Mouse (Mus musculus): ENCODE results near the gene Them7. TPM values are rescaled to one million over a fixed set of nuclear protein-coding genes. Genes with fewer than 3 reads are reported as not detected.

The Them7 gene
- polyA plus RNA-seq, 1 experiment from 2014 or later: 21.3 TPM

GRCm38 (mm10) chr2:105333976-105334713, 110.0 kb downstream of the Them7 start:
- peak; percentile 84 for DNase-seq (ENCODE audit: low spot score)
- no peaks in the 10 kb centered on the region for H3K9me3 ChIP-seq (replicated peaks; ENCODE audit: low read length)
- no peak overlapping the region for H3K4me3 ChIP-seq (replicated peaks; ENCODE audit: low read depth, low read length)
- H3K27ac ChIP-seq: no peak overlapping the region
- peak; percentile 71 for ATAC-seq (replicated peaks; ENCODE audit: low FRiP score, low read depth)
- no peak overlapping the region for H3K4me2 ChIP-seq (ENCODE audit: low read length)
- H3K36me3 ChIP-seq (ENCODE audit: insufficient read depth, low read length): no peaks in the 10 kb centered on the region
- TF ChIP-seq CTCF (IDR thresholded peaks at IDR 0.05; ENCODE audit: low read depth): peak; percentile 92
- 39% methylated on average over 10 of the region's 10 CpGs for WGBS
- no peaks in the 10 kb centered on the region for H3K27me3 ChIP-seq (ENCODE audit: insufficient read depth, low read length)
- no peak overlapping the region for H3K9ac ChIP-seq (ENCODE audit: low read depth, low read length)
- peaks cover 11% of the 10 kb centered on the region; the same call in 1 of the 2 replicates for H3K4me1 ChIP-seq (replicated peaks; ENCODE audit: insufficient read depth, low read length)

DNA sequence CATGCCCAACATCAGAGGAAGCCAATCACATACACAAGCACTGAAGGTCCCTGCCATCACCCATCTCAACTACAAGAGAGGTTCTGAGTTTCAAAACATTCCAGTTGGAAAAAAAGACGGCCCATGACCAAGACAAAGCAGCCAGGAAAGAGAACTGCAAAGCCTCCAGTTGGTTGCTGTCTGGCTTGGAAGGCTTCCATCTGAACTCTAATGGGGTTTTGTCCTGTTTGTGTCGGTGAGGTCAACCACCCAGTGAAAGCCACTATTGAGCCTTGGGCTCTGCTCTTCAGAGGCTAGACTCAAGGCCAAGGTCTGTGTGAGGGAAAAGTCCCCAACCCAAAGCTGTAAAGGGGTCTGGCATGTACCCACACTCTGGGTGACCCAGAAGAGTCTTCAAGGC, 111.5 kb downstream of the Them7 start:
- Histone ChIP-seq H3K4me1 (replicated peaks; ENCODE audit: insufficient read depth, low read length) (peaks cover 11% of the 10 kb centered on the region; the same call in 1 of the 2 replicates), H3K36me3 (ENCODE audit: insufficient read depth, low read length) (no peaks in the 10 kb centered on the region), H3K9me3 (replicated peaks; ENCODE audit: low read length) (no peaks in the 10 kb centered on the region), H3K9ac (ENCODE audit: low read depth, low read length) (no peak overlapping the region), H3K27me3 (ENCODE audit: insufficient read depth, low read length) (no peaks in the 10 kb centered on the region), H3K4me3 (replicated peaks; ENCODE audit: low read depth, low read length) (no peak overlapping the region), H3K27ac (no peak overlapping the region), H3K4me2 (ENCODE audit: low read length) (no peak overlapping the region)
- DNase-seq (ENCODE audit: low spot score) (no peak), ATAC-seq (replicated peaks; ENCODE audit: low FRiP score, low read depth) (no peak)
- TF ChIP-seq CTCF (IDR thresholded peaks at IDR 0.05; ENCODE audit: low read depth): no peak
- 59% methylated on average over 2 of the region's 2 CpGs for WGBS

DNA sequence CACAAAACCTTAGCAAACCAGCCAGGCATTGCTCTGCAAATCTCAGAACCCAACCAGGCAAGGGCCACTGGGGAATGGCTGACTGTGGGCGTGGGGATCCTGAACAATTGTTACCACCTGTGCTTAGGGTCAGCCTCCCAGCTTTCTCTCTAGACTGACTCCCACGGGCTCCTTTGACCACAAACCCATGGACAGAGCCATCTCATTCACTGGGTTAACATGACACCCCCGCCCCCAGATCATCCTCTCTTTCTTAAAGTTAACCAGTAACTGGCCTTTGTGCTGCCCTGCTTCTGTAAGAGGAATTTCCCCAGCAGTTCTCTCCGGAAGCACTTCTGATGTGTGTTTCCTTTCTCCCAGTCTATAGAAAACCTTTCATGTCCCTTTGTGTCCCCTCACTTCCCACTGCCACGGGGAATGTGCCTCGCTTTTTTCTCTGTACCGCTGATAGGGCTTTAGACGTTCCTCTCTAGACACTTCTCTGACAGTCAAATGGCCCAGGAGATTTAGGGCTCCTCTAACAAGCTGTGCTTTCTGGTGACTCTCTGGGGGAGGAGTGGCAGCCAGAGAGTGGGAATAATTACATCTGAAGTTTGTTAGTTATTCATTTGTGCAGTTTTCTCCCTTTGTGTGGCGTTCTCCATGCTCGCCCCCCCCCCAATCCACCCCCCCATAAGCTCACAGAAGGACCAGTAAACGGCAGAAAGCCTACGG, 112.4 kb downstream of the Them7 start:
- no peak for TF ChIP-seq CTCF (IDR thresholded peaks at IDR 0.05; ENCODE audit: low read depth)
- Histone ChIP-seq H3K9ac (ENCODE audit: low read depth, low read length) (no peak overlapping the region), H3K4me2 (ENCODE audit: low read length) (peak overlapping the region; percentile 32), H3K4me3 (replicated peaks; ENCODE audit: low read depth, low read length) (no peak overlapping the region), H3K27ac (peak overlapping the region; percentile 60; the same call in 1 of the 2 replicates), H3K9me3 (replicated peaks; ENCODE audit: low read length) (no peaks in the 10 kb centered on the region), H3K4me1 (replicated peaks; ENCODE audit: insufficient read depth, low read length) (peaks cover 11% of the 10 kb centered on the region; the same call in 1 of the 2 replicates), H3K36me3 (ENCODE audit: insufficient read depth, low read length) (no peaks in the 10 kb centered on the region), H3K27me3 (ENCODE audit: insufficient read depth, low read length) (no peaks in the 10 kb centered on the region)
- DNase-seq (ENCODE audit: low spot score): peak; percentile 79
- WGBS: 11% methylated on average over 12 of the region's 12 CpGs
- peak; percentile 84 for ATAC-seq (replicated peaks; ENCODE audit: low FRiP score, low read depth)

DNA sequence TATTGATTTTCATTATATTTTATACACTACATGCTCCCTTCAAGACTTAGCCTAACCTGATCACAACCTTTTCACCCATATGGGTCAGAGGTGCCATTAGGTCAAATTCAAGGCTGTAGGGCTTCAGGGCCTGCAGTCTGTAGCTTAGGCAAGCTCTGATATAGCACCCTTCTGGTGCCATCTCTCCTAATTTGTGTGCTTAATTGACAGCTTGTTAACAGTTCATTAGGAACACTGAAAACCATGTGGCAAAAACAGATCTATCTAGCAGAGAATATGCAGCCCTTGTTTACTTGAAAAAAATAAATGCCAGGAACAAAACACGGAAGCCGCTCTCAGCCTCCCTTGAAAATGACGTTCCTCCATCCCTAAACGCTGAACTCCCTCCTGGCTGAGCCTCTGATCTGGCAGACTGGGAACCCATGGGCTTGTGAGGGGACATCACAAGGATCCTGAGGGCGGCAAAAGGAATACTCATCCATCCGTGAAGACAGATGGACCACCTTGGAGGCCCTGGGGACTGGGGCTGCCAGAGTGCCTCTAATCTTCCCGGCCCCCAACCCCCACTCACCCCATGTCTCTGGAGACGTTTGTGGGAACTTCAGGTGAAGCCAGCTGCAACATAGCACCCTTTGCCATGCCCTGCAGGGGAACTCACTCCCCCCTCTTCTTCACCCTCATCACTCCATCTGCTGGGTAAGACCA, 113.2 kb downstream of the Them7 start:
- 32% methylated on average over 8 of the region's 8 CpGs for WGBS
- TF ChIP-seq CTCF (IDR thresholded peaks at IDR 0.05; ENCODE audit: low read depth): no peak
- Histone ChIP-seq H3K4me1 (replicated peaks; ENCODE audit: insufficient read depth, low read length) (peaks cover 11% of the 10 kb centered on the region; the same call in 1 of the 2 replicates), H3K27me3 (ENCODE audit: insufficient read depth, low read length) (no peaks in the 10 kb centered on the region), H3K9me3 (replicated peaks; ENCODE audit: low read length) (no peaks in the 10 kb centered on the region), H3K4me2 (ENCODE audit: low read length) (no peak overlapping the region), H3K9ac (ENCODE audit: low read depth, low read length) (no peak overlapping the region), H3K27ac (peak overlapping the region; percentile 5; the same call in 1 of the 2 replicates), H3K4me3 (replicated peaks; ENCODE audit: low read depth, low read length) (no peak overlapping the region), H3K36me3 (ENCODE audit: insufficient read depth, low read length) (no peaks in the 10 kb centered on the region)
- no peak for DNase-seq (ENCODE audit: low spot score)
- ATAC-seq (replicated peaks; ENCODE audit: low FRiP score, low read depth): no peak

GRCm38 (mm10) chr2:105339993-105340392, 115.9 kb downstream of the Them7 start:
- peak; percentile 49 for TF ChIP-seq CTCF (IDR thresholded peaks at IDR 0.05; ENCODE audit: low read depth)
- 62% methylated on average over 3 of the region's 3 CpGs for WGBS
- ATAC-seq (replicated peaks; ENCODE audit: low FRiP score, low read depth): no peak

GRCm38 (mm10) chr2:105348886-105349285, 124.8 kb downstream of the Them7 start:
- Histone ChIP-seq H3K36me3 (ENCODE audit: insufficient read depth, low read length) (no peaks in the 10 kb centered on the region), H3K4me3 (replicated peaks; ENCODE audit: low read depth, low read length) (no peak overlapping the region), H3K27me3 (ENCODE audit: insufficient read depth, low read length) (no peaks in the 10 kb centered on the region), H3K9me3 (replicated peaks; ENCODE audit: low read length) (no peaks in the 10 kb centered on the region), H3K27ac (no peak overlapping the region), H3K9ac (ENCODE audit: low read depth, low read length) (no peak overlapping the region), H3K4me1 (replicated peaks; ENCODE audit: insufficient read depth, low read length) (no peaks in the 10 kb centered on the region), H3K4me2 (ENCODE audit: low read length) (no peak overlapping the region)
- DNase-seq (ENCODE audit: low spot score) (no peak), ATAC-seq (replicated peaks; ENCODE audit: low FRiP score, low read depth) (no peak)
- TF ChIP-seq CTCF (IDR thresholded peaks at IDR 0.05; ENCODE audit: low read depth): no peak
- WGBS: 81% methylated on average over 6 of the region's 6 CpGs

More at GRCm38 (mm10) chr2:105339993-105340392, 115.9 kb downstream of the Them7 start:
- no peaks in the 10 kb centered on the region for H3K36me3 ChIP-seq (ENCODE audit: insufficient read depth, low read length)
- no peak overlapping the region for H3K27ac ChIP-seq
- DNase-seq (ENCODE audit: low spot score): peak; percentile 43
- no peak overlapping the region for H3K4me3 ChIP-seq (replicated peaks; ENCODE audit: low read depth, low read length)
- peaks cover 11% of the 10 kb centered on the region; the same call in 1 of the 2 replicates for H3K4me1 ChIP-seq (replicated peaks; ENCODE audit: insufficient read depth, low read length)
- H3K27me3 ChIP-seq (ENCODE audit: insufficient read depth, low read length): no peaks in the 10 kb centered on the region
- H3K9ac ChIP-seq (ENCODE audit: low read depth, low read length): no peak overlapping the region
- no peak overlapping the region for H3K4me2 ChIP-seq (ENCODE audit: low read length)
- H3K9me3 ChIP-seq (replicated peaks; ENCODE audit: low read length): no peaks in the 10 kb centered on the region

All from kidney, postnatal 0 days (tissue).